Mouse (Mus musculus): ENCODE data around the gene Olfr1131. TPM values are rescaled to one million over a fixed set of nuclear protein-coding genes. Genes with fewer than 3 reads are reported as not detected.
"Not testable (repeated sequence)": the region's sequence is repeated elsewhere in the genome, so short reads cannot be mapped to it uniquely, and the experiment has no call there.

The Olfr1131 gene
- total RNA-seq (2015; ENCODE audit: low replicate concordance) (not detected in 2 replicates), total RNA-seq (2017; ENCODE audit: low replicate concordance) (not detected in 2 replicates)

DNA sequence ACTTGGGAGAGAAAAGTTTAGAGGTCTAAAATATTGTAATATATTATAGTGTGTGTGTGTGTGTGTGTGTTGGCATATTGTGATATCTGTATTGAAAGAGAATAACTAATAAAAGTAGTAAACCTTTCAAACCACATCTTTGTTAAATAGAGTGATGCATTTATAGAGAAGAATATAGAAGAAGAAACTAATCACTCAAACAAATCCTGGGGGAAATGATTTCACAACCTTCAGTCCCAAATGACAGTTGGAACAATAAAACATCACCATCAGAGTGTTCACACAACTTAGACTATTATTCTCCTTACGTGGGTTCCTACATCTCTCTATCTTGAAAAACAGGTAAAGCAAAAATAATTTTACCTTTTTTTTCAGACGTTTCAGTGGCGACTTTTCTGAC is at the start of gene Olfr1131:
Olfr1131 (plus strand) TSS at position 301 of the 400 bp plus-strand sequence.
- ATAC-seq (replicated peaks; ENCODE audit: low FRiP score, poor library complexity, severe bottlenecking) = no peak

- ATAC-seq (replicated peaks; ENCODE audit: low FRiP score, poor library complexity, severe bottlenecking) = not testable (repeated sequence)
These were observed 21.0 kb upstream of the Olfr1131 start, which contains the start of gene Olfr1130 for GRCm38 (mm10) chr2:87605912-87606311. TSS of gene Olfr1130 (plus strand) at chr2:87606212.

GRCm38 (mm10) chr2:87637435-87637834 is 10.5 kb downstream of the Olfr1131 start, which contains the start of gene Olfr1132:
TSS of gene Olfr1132 (minus strand) at chr2:87637535.
- no peak for ATAC-seq (replicated peaks; ENCODE audit: low FRiP score, poor library complexity, severe bottlenecking)

- no peak for ATAC-seq (replicated peaks; ENCODE audit: low FRiP score, poor library complexity, severe bottlenecking)
These were observed 15.5 kb downstream of the Olfr1131 start for GRCm38 (mm10) chr2:87642441-87642840.

- no peak for ATAC-seq (replicated peaks; ENCODE audit: low FRiP score, poor library complexity, severe bottlenecking)
These were observed 20.4 kb downstream of the Olfr1131 start, which contains the start of gene Olfr1133 for GRCm38 (mm10) chr2:87647274-87647673. TSS of gene Olfr1133 (minus strand) at chr2:87647374.

DNA sequence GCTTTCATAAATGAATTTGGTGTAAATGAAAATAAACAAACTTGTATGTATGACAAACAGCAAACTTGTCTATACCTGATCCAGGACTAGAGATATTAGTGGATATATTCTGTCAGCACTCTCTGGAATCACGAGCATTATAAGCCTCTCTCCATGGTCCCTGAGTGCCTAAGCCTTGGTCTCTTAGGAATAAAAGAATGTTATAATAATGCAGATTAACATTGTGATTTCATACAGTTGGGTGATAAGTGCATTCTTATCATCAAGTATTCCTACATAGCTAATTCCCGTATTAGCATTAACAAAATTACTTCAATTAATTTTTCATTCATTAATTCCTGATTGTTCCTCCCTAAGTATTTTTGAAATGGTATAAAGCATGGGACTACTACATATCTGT is 31.5 kb downstream of the Olfr1131 start, which contains the start of gene Olfr1134:
Olfr1134 (minus strand) TSS at position 101 of the 400 bp plus-strand sequence.
- no peak for ATAC-seq (replicated peaks; ENCODE audit: low FRiP score, poor library complexity, severe bottlenecking)

GRCm38 (mm10) chr2:87673564-87673963 is 46.7 kb downstream of the Olfr1131 start, which contains the start of gene Olfr1135:
TSS of gene Olfr1135 (minus strand) at chr2:87673664.
- no peak for ATAC-seq (replicated peaks; ENCODE audit: low FRiP score, poor library complexity, severe bottlenecking)

Other genes starting within 250 kb of the Olfr1131 start
- gene Olfr1122, start 241.3 kb upstream of the Olfr1131 start, total RNA-seq (2015; ENCODE audit: low replicate concordance) = not detected in 2 replicates
- gene Olfr1122, start 241.3 kb upstream of the Olfr1131 start, total RNA-seq (2017; ENCODE audit: low replicate concordance) = not detected in 2 replicates
- gene Olfr1123, start 210.5 kb upstream of the Olfr1131 start, total RNA-seq (2015; ENCODE audit: low replicate concordance) = not detected in 2 replicates
- not detected in 2 replicates for gene Olfr1123, start 210.5 kb upstream of the Olfr1131 start, total RNA-seq (2017; ENCODE audit: low replicate concordance)
- gene Olfr1124, start 196.8 kb upstream of the Olfr1131 start, total RNA-seq (2015; ENCODE audit: low replicate concordance) = not detected in 2 replicates
- not detected in 2 replicates for gene Olfr1124, start 196.8 kb upstream of the Olfr1131 start, total RNA-seq (2017; ENCODE audit: low replicate concordance)
- not detected in 2 replicates for gene Olfr1126, start 173.1 kb upstream of the Olfr1131 start, total RNA-seq (2015; ENCODE audit: low replicate concordance)
- not detected in 2 replicates for gene Olfr1126, start 173.1 kb upstream of the Olfr1131 start, total RNA-seq (2017; ENCODE audit: low replicate concordance)
- gene Pramel7, start 130.0 kb upstream of the Olfr1131 start, total RNA-seq (2015; ENCODE audit: low replicate concordance) = not detected in 2 replicates
- gene Pramel7, start 130.0 kb upstream of the Olfr1131 start, total RNA-seq (2017; ENCODE audit: low replicate concordance) = not detected in 2 replicates
- not detected in 2 replicates for gene Pramel6, start 120.5 kb upstream of the Olfr1131 start, total RNA-seq (2015; ENCODE audit: low replicate concordance)
- gene Pramel6, start 120.5 kb upstream of the Olfr1131 start, total RNA-seq (2017; ENCODE audit: low replicate concordance) = not detected in 2 replicates
- not detected in 2 replicates for gene Olfr153, start 95.3 kb upstream of the Olfr1131 start, total RNA-seq (2015; ENCODE audit: low replicate concordance)
- gene Olfr153, start 95.3 kb upstream of the Olfr1131 start, total RNA-seq (2017; ENCODE audit: low replicate concordance) = not detected in 2 replicates
- gene Olfr1128, start 81.6 kb upstream of the Olfr1131 start, total RNA-seq (2015; ENCODE audit: low replicate concordance) = not detected in 2 replicates
- not detected in 2 replicates for gene Olfr1128, start 81.6 kb upstream of the Olfr1131 start, total RNA-seq (2017; ENCODE audit: low replicate concordance)
- not detected in 2 replicates for gene Olfr1129, start 53.2 kb upstream of the Olfr1131 start, total RNA-seq (2015; ENCODE audit: low replicate concordance)
- gene Olfr1129, start 53.2 kb upstream of the Olfr1131 start, total RNA-seq (2017; ENCODE audit: low replicate concordance) = not detected in 2 replicates
- not detected in 2 replicates for gene Olfr1130, start 20.9 kb upstream of the Olfr1131 start, total RNA-seq (2015; ENCODE audit: low replicate concordance)
- not detected in 2 replicates for gene Olfr1130, start 20.9 kb upstream of the Olfr1131 start, total RNA-seq (2017; ENCODE audit: low replicate concordance)
- not detected in 2 replicates for gene Olfr1132, start 10.4 kb downstream of the Olfr1131 start, total RNA-seq (2015; ENCODE audit: low replicate concordance)
- not detected in 2 replicates for gene Olfr1132, start 10.4 kb downstream of the Olfr1131 start, total RNA-seq (2017; ENCODE audit: low replicate concordance)
- gene Olfr1133, start 20.3 kb downstream of the Olfr1131 start, total RNA-seq (2015; ENCODE audit: low replicate concordance) = not detected in 2 replicates
- gene Olfr1133, start 20.3 kb downstream of the Olfr1131 start, total RNA-seq (2017; ENCODE audit: low replicate concordance) = not detected in 2 replicates
- gene Olfr1134, start 31.4 kb downstream of the Olfr1131 start, total RNA-seq (2015; ENCODE audit: low replicate concordance) = not detected in 2 replicates
- gene Olfr1134, start 31.4 kb downstream of the Olfr1131 start, total RNA-seq (2017; ENCODE audit: low replicate concordance) = not detected in 2 replicates
- not detected in 2 replicates for gene Olfr1135, start 46.6 kb downstream of the Olfr1131 start, total RNA-seq (2015; ENCODE audit: low replicate concordance)
- not detected in 2 replicates for gene Olfr1135, start 46.6 kb downstream of the Olfr1131 start, total RNA-seq (2017; ENCODE audit: low replicate concordance)
- not detected in 2 replicates for gene Olfr1136, start 66.8 kb downstream of the Olfr1131 start, total RNA-seq (2015; ENCODE audit: low replicate concordance)
- gene Olfr1136, start 66.8 kb downstream of the Olfr1131 start, total RNA-seq (2017; ENCODE audit: low replicate concordance) = not detected in 2 replicates
- not detected in 2 replicates for gene Olfr1137, start 86.1 kb downstream of the Olfr1131 start, total RNA-seq (2015; ENCODE audit: low replicate concordance)
- not detected in 2 replicates for gene Olfr1137, start 86.1 kb downstream of the Olfr1131 start, total RNA-seq (2017; ENCODE audit: low replicate concordance)
- not detected in 2 replicates for gene Olfr1138, start 112.9 kb downstream of the Olfr1131 start, total RNA-seq (2015; ENCODE audit: low replicate concordance)
- gene Olfr1138, start 112.9 kb downstream of the Olfr1131 start, total RNA-seq (2017; ENCODE audit: low replicate concordance) = not detected in 2 replicates
- not detected in 2 replicates for gene Olfr1140, start 116.6 kb downstream of the Olfr1131 start, total RNA-seq (2015; ENCODE audit: low replicate concordance)
- not detected in 2 replicates for gene Olfr1140, start 116.6 kb downstream of the Olfr1131 start, total RNA-seq (2017; ENCODE audit: low replicate concordance)
- not detected in 2 replicates for gene Olfr1141, start 126.9 kb downstream of the Olfr1131 start, total RNA-seq (2015; ENCODE audit: low replicate concordance)
- not detected in 2 replicates for gene Olfr1141, start 126.9 kb downstream of the Olfr1131 start, total RNA-seq (2017; ENCODE audit: low replicate concordance)
- gene Olfr152, start 152.4 kb downstream of the Olfr1131 start, total RNA-seq (2015; ENCODE audit: low replicate concordance) = not detected in 2 replicates
- not detected in 2 replicates for gene Olfr152, start 152.4 kb downstream of the Olfr1131 start, total RNA-seq (2017; ENCODE audit: low replicate concordance)
- gene Olfr1143, start 173.5 kb downstream of the Olfr1131 start, total RNA-seq (2015; ENCODE audit: low replicate concordance) = not detected in 2 replicates
- gene Olfr1143, start 173.5 kb downstream of the Olfr1131 start, total RNA-seq (2017; ENCODE audit: low replicate concordance) = not detected in 2 replicates
- gene Olfr1145, start 182.7 kb downstream of the Olfr1131 start, total RNA-seq (2015; ENCODE audit: low replicate concordance) = not detected in 2 replicates
- gene Olfr1145, start 182.7 kb downstream of the Olfr1131 start, total RNA-seq (2017; ENCODE audit: low replicate concordance) = not detected in 2 replicates
- gene Olfr1148, start 203.4 kb downstream of the Olfr1131 start, total RNA-seq (2015; ENCODE audit: low replicate concordance) = not detected in 2 replicates
- not detected in 2 replicates for gene Olfr1148, start 203.4 kb downstream of the Olfr1131 start, total RNA-seq (2017; ENCODE audit: low replicate concordance)
- not detected in 2 replicates for gene Olfr1150-ps1, start 216.9 kb downstream of the Olfr1131 start, total RNA-seq (2015; ENCODE audit: low replicate concordance)
- gene Olfr1150-ps1, start 216.9 kb downstream of the Olfr1131 start, total RNA-seq (2017; ENCODE audit: low replicate concordance) = not detected in 2 replicates
- not detected in 2 replicates for gene Olfr1151, start 228.8 kb downstream of the Olfr1131 start, total RNA-seq (2015; ENCODE audit: low replicate concordance)
- gene Olfr1151, start 228.8 kb downstream of the Olfr1131 start, total RNA-seq (2017; ENCODE audit: low replicate concordance) = not detected in 2 replicates
- gene Olfr1152, start 239.4 kb downstream of the Olfr1131 start, total RNA-seq (2015; ENCODE audit: low replicate concordance) = not detected in 2 replicates
- not detected in 2 replicates for gene Olfr1152, start 239.4 kb downstream of the Olfr1131 start, total RNA-seq (2017; ENCODE audit: low replicate concordance)